Mouse (Mus musculus) forebrain, embryonic 15.5 days (tissue): ENCODE results near the gene Coro1c. TPM values are rescaled to one million over a fixed set of nuclear protein-coding genes. Genes with fewer than 3 reads are reported as not detected.

Source experiments
- ATAC-seq: fragments of 200-750 bp; cut with Nextera tagmentation; replicated peaks from 2 replicates; pipeline ENCODE4 v1.8.0; 2017; ENCODE audit warnings: mild to moderate bottlenecking, moderate TSS enrichment, moderate library complexity
- H3K27ac ChIP-seq: fragments of 300-500 bp; sonication (generic); replicated peaks from 2 replicates; pipeline ENCODE4 v1.5.1; 2015; ENCODE audit warnings: mild to moderate bottlenecking, inconsistent platforms
- H3K27me3 ChIP-seq: fragments of 300-500 bp; sonication (generic); 2 replicates; pipeline ENCODE4 v1.6.1; 2015; ENCODE audit warnings: inconsistent platforms
- H3K36me3 ChIP-seq: fragments of 300-500 bp; sonication (generic); 2 replicates; pipeline ENCODE4 v1.6.1; 2015; ENCODE audit warnings: mild to moderate bottlenecking, inconsistent platforms
- H3K4me1 ChIP-seq: fragments of 300-500 bp; sonication (generic); 2 replicates; pipeline ENCODE4 v1.6.1; 2015; ENCODE audit warnings: inconsistent platforms
- H3K4me2 ChIP-seq: fragments of 300-500 bp; sonication (generic); replicated peaks from 2 replicates; pipeline ENCODE4 v1.6.1; 2015; ENCODE audit warnings: mild to moderate bottlenecking, inconsistent platforms
- H3K4me3 ChIP-seq: fragments of 300-500 bp; sonication (generic); 2 replicates; pipeline ENCODE4 v1.5.1; 2015; ENCODE audit warnings: mild to moderate bottlenecking, inconsistent platforms
- H3K9ac ChIP-seq: fragments of 300-500 bp; sonication (generic); replicated peaks from 2 replicates; pipeline ENCODE4 v1.6.1; 2015; ENCODE audit warnings: mild to moderate bottlenecking, inconsistent platforms
- H3K9me3 ChIP-seq: fragments of 300-500 bp; sonication (generic); 2 replicates; pipeline ENCODE4 v1.6.1; 2016; ENCODE audit warnings: inconsistent platforms
- WGBS: fragments of 180-500 bp; shearing (Covaris S2); methylation state at CpG from one replicate; pipeline ENCODE4 v1.1.7; 2015; ENCODE audit warnings: mixed read lengths; 5-methylcytosine and 5-hydroxymethylcytosine counted together
- polyA plus RNA-seq: library from polyadenylated mRNA; unstranded; fragments of >200 nt; fragmentation: Nextera tagmentation; extraction: Ambion mirVana; gene quantifications from 2 replicates; pipeline ENCODE4 v1.2.1, GENCODE M21; 2015

Coro1c gene
- polyA plus RNA-seq, 1 experiment from 2014 or later: 224 TPM

GRCm38 (mm10) chr5:113942580-113942979 lies 34.0 kb upstream of the Coro1c start:
- WGBS: 92% methylated on average over 12 of the region's 12 CpGs

GRCm38 (mm10) chr5:113939263-113939900 lies 30.8 kb upstream of the Coro1c start:
- peaks cover 15% of the 10 kb centered on the region for H3K4me1 ChIP-seq
- H3K27me3 ChIP-seq: no peaks in the 10 kb centered on the region
- WGBS: 47% methylated on average over 12 of the region's 12 CpGs
- no peak overlapping the region for H3K9ac ChIP-seq
- H3K4me2 ChIP-seq: no peak overlapping the region
- ATAC-seq: no peak
- no peaks in the 10 kb centered on the region for H3K9me3 ChIP-seq
- H3K4me3 ChIP-seq: no peak overlapping the region
- peaks cover 30% of the 10 kb centered on the region for H3K36me3 ChIP-seq
- H3K27ac ChIP-seq: no peak overlapping the region

More at GRCm38 (mm10) chr5:113942580-113942979, 34.0 kb upstream of the Coro1c start:
- Histone ChIP-seq H3K36me3 (peaks cover 55% of the 10 kb centered on the region), H3K27me3 (no peaks in the 10 kb centered on the region), H3K9me3 (no peaks in the 10 kb centered on the region), H3K4me2 (no peak overlapping the region), H3K27ac (no peak overlapping the region), H3K9ac (no peak overlapping the region), H3K4me3 (no peak overlapping the region), H3K4me1 (peaks cover 8% of the 10 kb centered on the region)
- no peak for ATAC-seq

- ATAC-seq: peak; percentile 75
- 40% methylated on average over 7 of the region's 7 CpGs for WGBS
- peaks cover 15% of the 10 kb centered on the region for H3K4me1 ChIP-seq
- H3K4me2 ChIP-seq: no peak overlapping the region
- no peak overlapping the region for H3K9ac ChIP-seq
- peak overlapping the region; percentile 77 for H3K27ac ChIP-seq
- H3K4me3 ChIP-seq: no peak overlapping the region
- peaks cover 21% of the 10 kb centered on the region for H3K36me3 ChIP-seq
- no peaks in the 10 kb centered on the region for H3K27me3 ChIP-seq
- no peaks in the 10 kb centered on the region for H3K9me3 ChIP-seq
These were observed 29.1 kb upstream of the Coro1c start for GRCm38 (mm10) chr5:113937650-113938049.

GRCm38 (mm10) chr5:113933889-113934288 lies 25.3 kb upstream of the Coro1c start:
- 86% methylated on average over 6 of the region's 6 CpGs for whole genome bisulfite sequencing

GRCm38 (mm10) chr5:113933480-113933879 lies 24.9 kb upstream of the Coro1c start:
- H3K9me3 ChIP-seq: no peaks in the 10 kb centered on the region
- WGBS: 83% methylated on average over 4 of the region's 4 CpGs
- no peaks in the 10 kb centered on the region for H3K27me3 ChIP-seq
- no peak overlapping the region for H3K9ac ChIP-seq
- no peak overlapping the region for H3K27ac ChIP-seq
- ATAC-seq: no peak
- H3K4me3 ChIP-seq: no peak overlapping the region
- H3K4me2 ChIP-seq: no peak overlapping the region
- H3K4me1 ChIP-seq: peaks cover 19% of the 10 kb centered on the region
- no peaks in the 10 kb centered on the region for H3K36me3 ChIP-seq

More at GRCm38 (mm10) chr5:113933889-113934288, 25.3 kb upstream of the Coro1c start:
- Histone ChIP-seq H3K4me1 (peaks cover 19% of the 10 kb centered on the region), H3K4me3 (no peak overlapping the region), H3K9ac (no peak overlapping the region), H3K36me3 (no peaks in the 10 kb centered on the region), H3K27ac (no peak overlapping the region), H3K27me3 (no peaks in the 10 kb centered on the region), H3K9me3 (no peaks in the 10 kb centered on the region), H3K4me2 (no peak overlapping the region)
- ATAC-seq: no peak

- 78% methylated on average over 3 of the region's 3 CpGs for WGBS
- Histone ChIP-seq H3K9ac (no peak overlapping the region), H3K36me3 (no peaks in the 10 kb centered on the region), H3K4me2 (no peak overlapping the region), H3K4me1 (peaks cover 9% of the 10 kb centered on the region), H3K27me3 (no peaks in the 10 kb centered on the region), H3K4me3 (no peak overlapping the region), H3K27ac (no peak overlapping the region), H3K9me3 (no peaks in the 10 kb centered on the region)
- no peak for ATAC-seq
These were observed 23.8 kb upstream of the Coro1c start for GRCm38 (mm10) chr5:113932310-113932709.

- peaks cover 4% of the 10 kb centered on the region for H3K4me1 ChIP-seq
- 0 out of 2 replicates have a peak, but pooled peaks have one; percentile 8 for ATAC-seq
- no peaks in the 10 kb centered on the region for H3K27me3 ChIP-seq
- no peak overlapping the region; the same call in 1 of the 2 replicates for H3K27ac ChIP-seq
- no peak overlapping the region for H3K4me3 ChIP-seq
- WGBS: 26% methylated on average over 17 of the region's 18 CpGs
- no peaks in the 10 kb centered on the region for H3K36me3 ChIP-seq
- no peak overlapping the region for H3K9ac ChIP-seq
- H3K4me2 ChIP-seq: no peak overlapping the region
- no peaks in the 10 kb centered on the region for H3K9me3 ChIP-seq
These were observed 22.4 kb upstream of the Coro1c start for GRCm38 (mm10) chr5:113930648-113931609.

GRCm38 (mm10) chr5:113929950-113930647 lies 21.5 kb upstream of the Coro1c start:
- Histone ChIP-seq H3K4me2 (no peak overlapping the region), H3K9ac (no peak overlapping the region), H3K9me3 (no peaks in the 10 kb centered on the region), H3K4me1 (peaks cover 4% of the 10 kb centered on the region), H3K27ac (no peak overlapping the region), H3K27me3 (no peaks in the 10 kb centered on the region), H3K36me3 (no peaks in the 10 kb centered on the region), H3K4me3 (no peak overlapping the region)
- ATAC-seq: no peak
- WGBS: 66% methylated on average over 10 of the region's 10 CpGs

- Histone ChIP-seq H3K4me1 (peaks cover 4% of the 10 kb centered on the region), H3K4me3 (no peak overlapping the region), H3K27me3 (no peaks in the 10 kb centered on the region), H3K27ac (no peak overlapping the region), H3K36me3 (no peaks in the 10 kb centered on the region), H3K9me3 (no peaks in the 10 kb centered on the region), H3K9ac (no peak overlapping the region), H3K4me2 (no peak overlapping the region)
- WGBS: 69% methylated on average over 10 of the region's 10 CpGs
- ATAC-seq: no peak
These were observed 21.0 kb upstream of the Coro1c start for GRCm38 (mm10) chr5:113929526-113929925.

GRCm38 (mm10) chr5:113924608-113925007 lies 16.1 kb upstream of the Coro1c start:
- Histone ChIP-seq H3K36me3 (no peaks in the 10 kb centered on the region), H3K27me3 (no peaks in the 10 kb centered on the region), H3K4me3 (no peak overlapping the region), H3K4me2 (no peak overlapping the region), H3K9me3 (no peaks in the 10 kb centered on the region), H3K4me1 (peaks cover 14% of the 10 kb centered on the region), H3K27ac (no peak overlapping the region), H3K9ac (no peak overlapping the region)
- 88% methylated on average over 4 of the region's 4 CpGs for WGBS
- no peak for ATAC-seq

GRCm38 (mm10) chr5:113921310-113922166 lies 13.0 kb upstream of the Coro1c start:
- H3K4me3 ChIP-seq: no peak overlapping the region
- peaks cover 14% of the 10 kb centered on the region for H3K4me1 ChIP-seq
- 12% methylated on average over 6 of the region's 6 CpGs for WGBS
- H3K27ac ChIP-seq: peak overlapping the region; percentile 77
- H3K9me3 ChIP-seq: no peaks in the 10 kb centered on the region
- H3K27me3 ChIP-seq: no peaks in the 10 kb centered on the region
- no peak overlapping the region for H3K4me2 ChIP-seq
- ATAC-seq: peak; percentile 64
- no peaks in the 10 kb centered on the region for H3K36me3 ChIP-seq
- no peak overlapping the region for H3K9ac ChIP-seq
